Mouse (Mus musculus): ENCODE measurements around the gene Slc12a6. TPM values are rescaled to one million over a fixed set of nuclear protein-coding genes. Genes with fewer than 3 reads are reported as not detected.
A peak's percentile ranks its signal among the peaks of the same experiment; 100 is the strongest.
"Not testable (repeated sequence)": the region's sequence is repeated elsewhere in the genome, so short reads cannot be mapped to it uniquely, and the experiment has no call there.

The Slc12a6 gene
- polyA plus RNA-seq, 1 experiment from 2014 or later = 9.6 TPM

DNA sequence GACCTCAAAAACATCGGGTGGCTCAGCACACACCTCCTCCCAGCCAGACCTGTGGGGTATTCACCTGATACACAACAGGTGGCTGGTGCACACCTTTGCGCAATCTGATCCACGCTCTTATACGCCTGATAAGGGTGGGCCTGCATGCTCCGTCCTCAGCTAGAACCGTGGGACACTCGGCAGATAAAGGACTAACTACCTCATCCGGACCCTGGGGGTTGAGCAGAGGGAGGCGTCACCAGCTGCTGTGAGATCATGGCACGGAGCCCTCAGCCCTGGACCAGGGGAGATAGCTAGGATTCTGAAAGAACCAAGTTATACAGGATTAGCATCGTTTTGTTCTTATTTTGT, 592 bp downstream of the Slc12a6 start, which contains the start of gene Gm21985:
TSS of gene Gm21985 (plus strand) at position 73 of the 351 bp plus-strand sequence.
- H3K4me1 ChIP-seq (replicated peaks) = peaks cover 28% of the 10 kb centered on the region
- H3K4me3 ChIP-seq = peak within 1 kb of the TSS; percentile 88
- no peaks in the 10 kb centered on the region for H3K9me3 ChIP-seq (replicated peaks)
- ATAC-seq (replicated peaks; ENCODE audit: insufficient number of reproducible peaks, insufficient read depth, low FRiP score, low read depth) = peak; percentile 60
- H3K9ac ChIP-seq = peak within 1 kb of the TSS; percentile 87
- H3K27me3 ChIP-seq = no peaks in the 10 kb centered on the region
- H3K36me3 ChIP-seq = no peaks in the 10 kb centered on the region
- peak within 1 kb of the TSS; percentile 96 for H3K27ac ChIP-seq
- peak within 1 kb of the TSS; percentile 74 for H3K4me2 ChIP-seq
- under 1% methylated on average over 11 of the region's 11 CpGs for WGBS

DNA sequence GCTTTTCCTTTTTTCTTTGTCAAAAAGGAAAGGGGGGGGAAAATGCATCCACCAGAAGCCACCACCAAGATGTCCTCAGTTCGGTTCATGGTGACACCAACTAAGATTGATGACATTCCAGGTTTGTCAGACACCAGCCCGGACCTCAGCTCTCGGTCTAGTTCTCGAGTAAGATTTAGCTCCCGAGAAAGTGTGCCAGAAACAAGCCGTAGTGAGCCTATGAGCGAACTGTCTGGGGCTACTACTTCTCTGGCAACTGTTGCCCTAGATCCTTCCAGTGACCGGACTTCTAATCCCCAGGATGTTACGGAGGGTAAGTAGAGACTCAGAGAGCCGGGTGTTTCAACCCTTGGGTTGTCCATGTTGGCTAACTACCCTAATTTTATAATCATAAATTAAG, 1.2 kb downstream of the Slc12a6 start:
- H3K36me3 ChIP-seq = no peaks in the 10 kb centered on the region
- H3K4me1 ChIP-seq (replicated peaks) = peaks cover 28% of the 10 kb centered on the region
- 19% methylated on average over 10 of the region's 10 CpGs for WGBS
- ATAC-seq (replicated peaks; ENCODE audit: insufficient number of reproducible peaks, insufficient read depth, low FRiP score, low read depth) = no peak
- H3K4me2 ChIP-seq = peak overlapping the region; percentile 74
- H3K27ac ChIP-seq = peak overlapping the region; percentile 96
- no peaks in the 10 kb centered on the region for H3K9me3 ChIP-seq (replicated peaks)
- no peaks in the 10 kb centered on the region for H3K27me3 ChIP-seq
- peak overlapping the region; percentile 87 for H3K9ac ChIP-seq
- peak overlapping the region; percentile 88 for H3K4me3 ChIP-seq

DNA sequence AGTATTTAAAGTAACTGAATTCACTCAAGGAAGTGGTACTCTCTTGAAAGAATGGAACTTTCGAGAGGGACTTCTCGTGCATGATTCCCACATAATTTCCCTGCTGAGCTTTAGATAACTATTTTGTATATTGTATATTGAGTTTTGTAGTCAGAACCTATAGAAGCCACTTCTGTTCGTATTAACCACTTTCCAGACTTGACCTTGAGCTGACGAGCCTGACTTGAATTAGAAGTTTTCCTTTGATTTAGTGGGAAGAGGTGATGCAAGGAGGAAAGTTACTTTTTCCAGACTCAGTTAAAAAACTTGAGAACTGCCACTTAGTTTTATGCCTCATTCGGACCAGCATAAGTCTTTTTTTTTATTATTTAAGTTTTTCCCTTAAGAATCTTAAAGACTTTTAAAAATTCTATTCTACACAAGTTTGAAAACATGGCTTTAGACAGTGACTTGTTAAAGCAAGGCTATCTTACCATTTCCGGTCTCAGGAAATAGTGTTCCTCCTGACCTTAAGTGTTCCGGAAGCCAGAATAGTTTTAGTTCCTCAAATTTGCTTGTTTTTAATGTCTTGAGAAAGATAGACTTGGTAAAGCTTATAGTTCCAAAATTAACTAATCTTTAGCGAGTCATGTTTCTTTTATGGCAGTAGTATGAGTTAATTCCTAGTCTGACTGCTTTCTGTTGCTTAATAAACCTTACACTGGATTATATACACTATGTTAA, 2.1 kb downstream of the Slc12a6 start:
- H3K27ac ChIP-seq = peak overlapping the region; percentile 96; the same call in 1 of the 2 replicates
- peak overlapping the region; percentile 87; the same call in 1 of the 2 replicates for H3K9ac ChIP-seq
- no peak for ATAC-seq (replicated peaks; ENCODE audit: insufficient number of reproducible peaks, insufficient read depth, low FRiP score, low read depth)
- no peaks in the 10 kb centered on the region; the same call in 1 of the 2 replicates for H3K36me3 ChIP-seq
- WGBS = 48% methylated on average over 8 of the region's 8 CpGs
- H3K9me3 ChIP-seq (replicated peaks) = no peaks in the 10 kb centered on the region
- no peaks in the 10 kb centered on the region for H3K27me3 ChIP-seq
- peaks cover 25% of the 10 kb centered on the region for H3K4me1 ChIP-seq (replicated peaks)
- H3K4me3 ChIP-seq = peak overlapping the region; percentile 88
- peak overlapping the region; percentile 74 for H3K4me2 ChIP-seq

DNA sequence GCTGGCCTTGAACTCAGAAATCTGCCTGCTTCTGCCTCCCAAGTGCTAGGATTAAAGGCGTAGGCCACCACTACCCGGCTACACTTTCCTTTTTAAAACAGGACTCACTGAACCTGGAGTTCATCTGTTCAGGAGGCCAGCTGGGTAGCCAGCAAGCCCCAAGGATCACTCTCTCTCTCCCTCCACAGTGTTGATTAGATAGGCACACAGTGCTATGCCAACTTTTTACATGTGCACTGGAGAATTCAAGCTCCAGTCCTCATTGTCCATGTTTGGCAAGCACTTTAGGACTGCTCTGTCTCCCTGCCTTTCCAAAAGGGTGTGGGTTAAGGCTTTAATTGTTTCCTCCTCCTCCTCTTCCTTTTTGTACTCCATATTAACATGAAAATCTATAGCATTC, 4.4 kb downstream of the Slc12a6 start:
- WGBS = 49% methylated on average over 2 of the region's 2 CpGs
- H3K36me3 ChIP-seq = peaks cover 6% of the 10 kb centered on the region
- H3K9ac ChIP-seq = no peak overlapping the region
- H3K27me3 ChIP-seq = no peaks in the 10 kb centered on the region
- peak overlapping the region; percentile 77 for H3K27ac ChIP-seq
- H3K4me3 ChIP-seq = no peak overlapping the region
- peaks cover 19% of the 10 kb centered on the region for H3K4me1 ChIP-seq (replicated peaks)
- H3K4me2 ChIP-seq = peak overlapping the region; percentile 23; the same call in 1 of the 2 replicates
- H3K9me3 ChIP-seq (replicated peaks) = no peaks in the 10 kb centered on the region
- no peak for ATAC-seq (replicated peaks; ENCODE audit: insufficient number of reproducible peaks, insufficient read depth, low FRiP score, low read depth)

DNA sequence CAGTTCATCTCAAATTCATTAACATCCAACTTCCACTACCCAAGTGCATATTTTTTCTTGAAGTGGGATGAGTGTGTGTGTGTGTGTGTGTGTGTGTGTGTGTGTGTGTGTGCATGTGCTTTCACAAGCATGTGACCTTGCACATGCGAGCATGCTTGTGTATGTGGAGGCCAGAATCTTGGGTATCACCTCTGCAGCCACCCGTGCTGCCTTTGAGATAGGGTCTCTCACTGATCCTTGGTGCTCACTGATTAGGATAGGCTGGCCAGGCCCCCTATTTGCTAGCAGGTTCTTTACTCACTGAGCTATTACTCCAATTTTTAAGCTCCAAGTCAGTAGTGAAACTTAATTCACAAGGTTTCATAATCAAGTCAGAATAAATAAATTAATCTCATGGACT, 7.3 kb downstream of the Slc12a6 start:
- Histone ChIP-seq H3K4me1 (replicated peaks) (peaks cover 14% of the 10 kb centered on the region), H3K4me3 (no peak overlapping the region), H3K36me3 (peaks cover 6% of the 10 kb centered on the region), H3K9ac (no peak overlapping the region), H3K27ac (no peak overlapping the region), H3K27me3 (no peaks in the 10 kb centered on the region), H3K9me3 (replicated peaks) (no peaks in the 10 kb centered on the region), H3K4me2 (no peak overlapping the region)
- ATAC-seq (replicated peaks; ENCODE audit: insufficient number of reproducible peaks, insufficient read depth, low FRiP score, low read depth) = no peak
- WGBS = 76% methylated on average over 2 of the region's 2 CpGs

DNA sequence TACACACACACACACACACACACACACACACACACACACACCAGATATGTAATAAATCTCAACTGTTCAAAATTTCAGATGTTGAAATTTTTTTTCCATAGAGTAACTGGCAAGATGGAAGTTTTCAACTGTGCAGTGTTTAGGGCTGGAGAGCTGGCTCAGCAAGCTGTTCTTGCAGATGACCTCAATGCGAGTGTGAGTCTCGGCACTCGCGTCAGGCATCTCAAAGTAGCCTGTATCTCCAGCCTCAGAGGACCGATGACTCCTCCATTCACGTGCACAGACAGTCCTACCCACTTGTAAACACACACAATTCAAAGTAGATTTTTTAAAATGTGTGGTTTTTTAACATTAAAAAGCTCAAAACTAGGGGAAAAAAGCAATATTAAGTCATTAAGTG, 7.8 kb downstream of the Slc12a6 start:
- WGBS = 78% methylated on average over 6 of the region's 6 CpGs
- Histone ChIP-seq H3K4me2 (no peak overlapping the region), H3K9me3 (replicated peaks) (no peaks in the 10 kb centered on the region), H3K9ac (no peak overlapping the region), H3K4me1 (replicated peaks) (peaks cover 12% of the 10 kb centered on the region), H3K27ac (no peak overlapping the region), H3K36me3 (peaks cover 6% of the 10 kb centered on the region), H3K27me3 (no peaks in the 10 kb centered on the region), H3K4me3 (no peak overlapping the region)
- no peak for ATAC-seq (replicated peaks; ENCODE audit: insufficient number of reproducible peaks, insufficient read depth, low FRiP score, low read depth)

DNA sequence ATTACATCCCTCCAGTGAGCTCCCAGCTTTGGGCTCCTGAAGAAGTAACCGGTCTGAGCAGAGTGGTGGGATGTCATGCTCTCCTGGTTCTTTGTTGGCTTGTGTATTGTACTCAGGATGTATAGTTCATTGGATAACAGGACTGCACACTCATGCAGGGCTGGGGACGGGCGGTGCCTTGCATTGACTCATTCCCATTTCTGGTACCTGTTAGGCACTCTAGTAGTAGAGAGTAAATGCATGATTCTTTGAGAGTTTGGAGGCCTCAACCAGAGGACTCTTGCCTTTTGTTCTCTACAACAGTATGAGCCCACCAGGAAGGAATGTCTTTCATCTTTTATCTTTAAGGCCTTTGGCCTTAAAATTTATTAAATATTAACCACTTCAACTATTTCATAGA, 11.2 kb downstream of the Slc12a6 start:
- Histone ChIP-seq H3K27me3 (no peaks in the 10 kb centered on the region), H3K36me3 (peaks cover 6% of the 10 kb centered on the region), H3K9me3 (replicated peaks) (no peaks in the 10 kb centered on the region), H3K9ac (no peak overlapping the region), H3K4me1 (replicated peaks) (no peaks in the 10 kb centered on the region; the same call in 1 of the 2 replicates), H3K27ac (no peak overlapping the region), H3K4me3 (no peak overlapping the region), H3K4me2 (no peak overlapping the region)
- no peak for ATAC-seq (replicated peaks; ENCODE audit: insufficient number of reproducible peaks, insufficient read depth, low FRiP score, low read depth)
- WGBS = 92% methylated on average over 3 of the region's 3 CpGs

DNA sequence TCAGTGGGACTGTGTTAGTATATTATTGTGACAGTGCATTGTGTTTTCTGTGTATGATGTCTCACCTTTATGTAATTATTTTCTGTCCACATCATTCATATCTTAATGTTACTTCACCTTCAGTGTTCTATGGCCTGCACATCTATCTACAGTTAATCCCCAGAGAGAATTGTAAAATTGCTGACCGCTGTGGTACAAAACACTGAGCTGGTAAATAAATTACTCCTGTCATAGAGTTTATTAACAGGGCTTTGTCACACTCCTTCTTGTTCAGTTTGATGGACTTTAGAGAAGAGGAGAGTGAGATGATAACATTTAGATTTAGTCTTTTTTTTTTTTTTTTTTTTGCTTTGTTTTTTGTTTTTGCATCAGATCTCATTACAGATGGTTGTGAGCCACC, 17.2 kb downstream of the Slc12a6 start:
- Histone ChIP-seq H3K27me3 (no peaks in the 10 kb centered on the region), H3K9me3 (replicated peaks) (no peaks in the 10 kb centered on the region), H3K4me2 (no peak overlapping the region), H3K27ac (no peak overlapping the region), H3K9ac (no peak overlapping the region), H3K36me3 (no peaks in the 10 kb centered on the region), H3K4me1 (replicated peaks) (peaks cover 20% of the 10 kb centered on the region), H3K4me3 (no peak overlapping the region)
- no peak for ATAC-seq (replicated peaks; ENCODE audit: insufficient number of reproducible peaks, insufficient read depth, low FRiP score, low read depth)
- 89% methylated on average over 1 of the region's 1 CpGs for WGBS

DNA sequence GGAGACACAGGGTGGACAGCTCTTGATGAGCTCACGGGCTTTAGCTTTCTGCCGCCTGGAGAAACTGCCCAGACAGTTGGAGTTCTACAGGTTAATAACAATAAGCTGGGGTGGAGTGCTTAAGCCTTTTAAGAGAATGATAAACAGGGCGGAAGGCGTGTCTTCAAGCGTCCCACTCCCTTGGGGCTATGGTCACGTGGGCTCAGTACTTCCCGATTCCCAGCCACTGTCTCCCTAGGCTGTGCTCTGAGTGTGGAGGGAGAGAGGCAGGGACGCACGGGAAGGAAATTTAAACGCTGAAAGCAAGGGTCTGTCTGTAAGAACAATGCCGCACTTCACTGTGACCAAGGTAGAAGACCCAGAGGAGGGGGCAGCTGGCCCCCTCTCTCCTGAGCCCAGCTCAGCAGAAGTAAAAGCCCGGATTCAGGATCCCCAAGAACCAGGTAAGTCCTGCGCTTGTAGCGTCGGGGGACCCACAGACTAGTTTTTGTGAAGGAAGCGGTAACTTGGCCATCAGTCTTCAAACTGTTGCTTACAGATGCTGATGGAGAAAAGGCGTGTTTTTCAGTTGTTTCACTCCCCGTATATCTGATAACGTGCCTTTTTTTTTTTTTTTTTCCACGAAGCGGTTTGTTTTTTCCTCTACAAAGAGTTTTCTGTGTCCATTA, 18.9 kb downstream of the Slc12a6 start:
- H3K4me2 ChIP-seq = peak overlapping the region; percentile 94
- ATAC-seq (replicated peaks; ENCODE audit: insufficient number of reproducible peaks, insufficient read depth, low FRiP score, low read depth) = peak; percentile 88
- H3K4me1 ChIP-seq (replicated peaks) = peaks cover 24% of the 10 kb centered on the region
- no peaks in the 10 kb centered on the region for H3K9me3 ChIP-seq (replicated peaks)
- H3K9ac ChIP-seq = peak overlapping the region; percentile 72
- H3K27me3 ChIP-seq = no peaks in the 10 kb centered on the region
- WGBS = 2% methylated on average over 21 of the region's 21 CpGs
- H3K36me3 ChIP-seq = no peaks in the 10 kb centered on the region
- H3K27ac ChIP-seq = peak overlapping the region; percentile 23; the same call in 1 of the 2 replicates
- peak overlapping the region; percentile 65 for H3K4me3 ChIP-seq

DNA sequence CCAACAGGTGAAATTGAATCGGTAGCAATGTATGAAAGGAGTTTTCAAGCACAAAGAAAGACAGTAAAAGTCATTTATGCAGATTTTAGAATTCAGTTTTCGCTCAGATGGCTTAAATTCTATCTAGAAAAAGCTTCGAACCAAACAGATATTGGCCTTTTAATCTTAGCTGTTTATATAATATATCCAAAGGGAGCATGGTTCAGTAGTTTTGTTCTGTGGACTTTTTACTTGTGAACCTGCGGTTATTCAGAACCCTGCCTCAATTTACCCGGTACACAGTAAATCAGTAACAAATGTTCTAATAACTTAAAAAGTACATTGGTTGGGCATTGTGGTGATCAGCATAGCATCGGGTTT, 19.4 kb downstream of the Slc12a6 start:
- 55% methylated on average over 6 of the region's 6 CpGs for WGBS
- peak overlapping the region; percentile 72; the same call in 1 of the 2 replicates for H3K9ac ChIP-seq
- H3K4me3 ChIP-seq = peak overlapping the region; percentile 65
- H3K36me3 ChIP-seq = no peaks in the 10 kb centered on the region
- no peaks in the 10 kb centered on the region for H3K9me3 ChIP-seq (replicated peaks)
- H3K4me1 ChIP-seq (replicated peaks) = peaks cover 25% of the 10 kb centered on the region
- ATAC-seq (replicated peaks; ENCODE audit: insufficient number of reproducible peaks, insufficient read depth, low FRiP score, low read depth) = no peak
- H3K27me3 ChIP-seq = no peaks in the 10 kb centered on the region
- no peak overlapping the region for H3K27ac ChIP-seq
- peak overlapping the region; percentile 94 for H3K4me2 ChIP-seq

DNA sequence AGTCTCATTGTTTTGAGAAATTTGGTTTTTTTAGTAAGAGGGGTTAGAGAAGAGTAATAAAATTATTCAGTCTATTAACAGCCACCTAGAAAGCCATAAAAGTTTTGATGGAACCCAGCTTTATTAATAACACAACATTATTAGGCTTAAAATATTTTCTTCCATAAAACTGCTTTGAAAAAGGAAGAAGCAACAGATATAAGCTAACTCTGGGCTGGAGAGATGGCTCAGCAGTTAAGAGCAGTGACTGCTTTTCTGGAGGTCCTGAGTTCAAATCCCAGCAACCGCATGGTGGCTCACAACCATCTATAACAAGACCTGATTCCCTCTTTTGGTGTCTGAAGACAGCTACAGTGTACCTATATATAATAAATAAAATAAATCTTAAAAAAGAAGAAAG, 20.4 kb downstream of the Slc12a6 start:
- H3K4me2 ChIP-seq; H3K27me3 ChIP-seq; ATAC-seq (replicated peaks; ENCODE audit: insufficient number of reproducible peaks, insufficient read depth, low FRiP score, low read depth); H3K36me3 ChIP-seq; H3K27ac ChIP-seq; H3K4me3 ChIP-seq; H3K9me3 ChIP-seq (replicated peaks); H3K9ac ChIP-seq: not testable (repeated sequence)
- H3K4me1 ChIP-seq (replicated peaks) = peaks cover 25% of the 10 kb centered on the region
- 98% methylated on average over 1 of the region's 1 CpGs for WGBS

All from heart, embryonic 15.5 days (tissue).